Mouse (Mus musculus): Measurements from ENCODE around the gene Col5a1.

The Col5a1 gene

DNA sequence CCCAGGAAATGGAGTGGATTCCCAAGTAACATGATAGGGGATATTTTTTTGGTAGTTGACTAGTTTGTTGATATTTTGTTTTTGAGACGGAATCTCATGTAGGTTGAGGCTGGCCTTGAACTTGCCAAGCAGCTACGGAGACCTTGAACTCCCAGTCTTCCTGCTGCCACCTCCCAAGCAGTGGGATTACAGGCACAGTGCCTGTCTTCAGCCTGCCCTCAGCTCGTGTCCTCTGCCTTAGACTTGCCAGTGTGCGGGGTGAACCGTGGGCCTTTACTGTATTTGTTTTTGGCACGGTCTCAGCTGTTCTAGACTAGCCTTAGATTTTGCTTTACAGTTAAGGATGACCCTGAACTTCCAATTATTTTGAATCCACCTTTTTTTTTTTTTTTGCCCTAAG lies 37.5 kb downstream of the Col5a1 start:
- no peak for DNase-seq

DNA sequence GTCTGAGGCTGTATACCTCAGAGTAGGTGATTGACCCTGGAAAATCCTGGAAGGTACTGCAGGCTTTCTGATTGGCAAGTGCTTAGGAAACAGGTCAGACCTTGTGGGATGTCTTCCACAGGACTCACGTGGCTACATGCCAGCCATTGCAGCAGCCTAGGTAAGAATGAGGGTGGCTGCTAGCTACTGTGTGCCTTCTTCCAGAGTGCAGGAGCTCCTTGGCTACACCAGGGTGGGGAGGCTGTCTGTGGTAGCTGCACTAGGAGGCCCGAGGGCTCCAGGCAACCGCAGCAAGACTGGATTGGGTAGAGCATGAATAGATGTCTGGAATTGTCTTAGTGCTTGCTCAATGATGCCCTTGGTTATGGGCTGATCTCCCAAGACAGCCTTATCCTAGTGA lies 38.2 kb downstream of the Col5a1 start:
- no peak for DNase-seq

DNA sequence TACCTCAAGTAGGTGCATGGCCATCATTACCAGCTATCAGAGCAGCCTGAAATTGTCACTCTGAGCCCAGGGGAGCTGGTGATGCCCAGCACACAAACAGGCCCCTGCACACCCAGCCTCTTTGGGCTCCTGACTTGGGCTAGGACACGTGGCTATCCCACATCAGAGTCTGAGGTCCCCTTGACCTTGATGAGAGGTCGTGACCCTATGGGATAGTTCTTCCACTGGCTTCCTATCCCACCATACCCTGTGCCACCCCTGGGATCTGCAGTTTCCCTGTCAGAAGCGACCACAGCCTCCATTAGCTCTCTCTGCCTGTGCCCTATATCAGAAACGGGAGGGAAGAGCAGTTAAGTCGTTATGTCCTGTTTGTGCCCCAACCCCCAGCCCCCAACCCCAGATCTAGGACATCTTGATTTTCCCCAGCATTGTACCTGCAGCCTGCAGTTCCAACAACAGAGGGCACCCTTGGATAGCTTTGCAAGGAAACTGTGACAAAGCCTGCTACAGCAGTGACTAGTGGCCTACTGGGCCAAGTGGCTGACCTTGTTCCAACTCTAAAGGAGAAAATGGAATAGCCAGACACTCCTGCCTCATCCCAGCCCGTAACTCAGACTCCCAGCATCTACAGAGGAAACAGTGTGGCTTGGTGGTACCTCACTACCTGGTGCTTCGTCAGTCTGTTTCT lies 40.4 kb downstream of the Col5a1 start:
- DNase-seq = peak; percentile 77 to 80

DNA sequence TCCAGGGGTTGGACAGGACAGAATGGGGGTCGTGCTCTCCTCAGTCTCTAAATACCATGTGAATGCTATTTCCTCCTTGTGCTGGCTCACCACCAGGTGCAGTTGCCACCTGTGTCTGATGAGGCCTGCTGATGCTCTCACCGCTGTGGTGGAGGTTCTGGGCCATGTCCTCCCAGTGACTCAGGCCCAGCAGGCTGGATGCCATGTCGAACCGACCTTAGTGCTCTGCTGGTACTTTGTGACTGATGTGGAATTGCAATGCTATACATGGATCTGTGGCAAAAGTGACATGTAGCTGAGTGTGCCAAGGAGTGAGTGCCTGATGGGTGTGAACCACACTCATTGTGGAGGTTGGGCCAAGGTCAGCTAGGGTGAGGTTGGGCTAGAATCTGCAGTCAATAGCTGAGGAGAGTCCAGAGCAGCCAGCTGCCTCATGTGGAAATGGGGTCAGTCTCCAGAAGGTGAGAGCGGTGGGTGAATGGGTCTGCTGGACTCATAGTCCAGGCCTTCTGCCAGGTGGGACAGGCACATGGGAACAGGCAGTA lies 44.3 kb downstream of the Col5a1 start:
- no peak for DNase-seq

DNA sequence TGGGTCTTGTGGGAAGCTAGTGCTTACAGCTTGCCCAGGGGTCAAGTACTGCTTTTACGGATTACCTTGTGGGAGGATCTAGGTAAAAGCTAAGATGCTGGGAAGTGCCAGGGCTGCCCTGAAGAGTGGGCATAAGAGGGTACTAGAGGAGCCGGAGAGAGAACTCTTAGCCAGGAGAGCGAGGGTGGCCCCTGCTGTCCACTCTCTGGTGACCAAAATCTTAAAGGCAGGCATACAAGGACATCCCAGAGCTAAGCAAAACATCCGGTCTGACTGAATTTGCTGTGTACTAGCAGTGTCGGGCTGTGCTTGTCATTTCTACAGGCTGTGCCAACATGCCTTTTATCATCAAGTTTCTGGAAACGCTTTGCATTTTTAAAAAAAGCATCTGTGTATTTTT lies 44.9 kb downstream of the Col5a1 start:
- no peak for DNase-seq

DNA sequence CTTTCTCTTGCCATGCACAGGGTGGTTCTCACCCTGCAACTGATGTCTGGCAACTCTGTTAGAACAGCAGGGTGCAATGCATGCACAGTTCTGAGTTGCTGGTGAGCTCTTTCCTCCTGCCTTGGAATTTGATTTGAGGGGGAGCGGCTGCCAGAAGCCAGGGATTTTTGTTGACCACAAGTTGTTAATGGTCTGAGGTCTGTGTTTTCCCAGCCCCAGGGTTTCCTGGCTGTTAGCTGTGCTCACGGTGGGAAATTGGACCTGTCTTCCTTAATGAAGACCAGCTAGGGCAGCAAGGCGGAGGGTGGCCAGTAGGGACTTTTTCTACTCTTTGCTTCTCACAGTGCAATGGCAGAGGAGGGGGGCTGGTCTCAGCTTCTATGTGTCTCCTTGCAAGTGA lies 45.7 kb downstream of the Col5a1 start:
- peak; percentile 55 to 69 for DNase-seq

DNA sequence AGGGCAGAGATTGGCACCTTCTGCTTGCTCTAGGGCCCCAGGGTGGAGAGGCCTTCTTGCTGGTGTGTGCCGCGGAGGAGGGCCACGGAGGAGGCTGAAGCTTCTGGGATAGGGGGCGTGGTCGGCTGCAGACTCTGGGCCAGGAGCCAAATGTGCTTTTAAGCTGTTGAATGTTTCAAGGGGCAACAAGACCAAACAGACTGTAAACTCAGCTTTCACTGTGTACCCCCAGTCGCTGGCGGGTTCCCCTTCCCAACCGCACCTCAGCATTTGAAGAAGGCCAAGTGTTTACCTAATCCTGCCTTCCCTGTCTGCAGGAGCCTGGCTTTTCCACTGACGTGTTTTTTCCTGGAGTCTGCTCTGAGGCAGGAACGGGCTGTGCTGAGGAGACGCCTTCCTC lies 48.0 kb downstream of the Col5a1 start:
- peak; percentile 86 to 90 for DNase-seq

DNA sequence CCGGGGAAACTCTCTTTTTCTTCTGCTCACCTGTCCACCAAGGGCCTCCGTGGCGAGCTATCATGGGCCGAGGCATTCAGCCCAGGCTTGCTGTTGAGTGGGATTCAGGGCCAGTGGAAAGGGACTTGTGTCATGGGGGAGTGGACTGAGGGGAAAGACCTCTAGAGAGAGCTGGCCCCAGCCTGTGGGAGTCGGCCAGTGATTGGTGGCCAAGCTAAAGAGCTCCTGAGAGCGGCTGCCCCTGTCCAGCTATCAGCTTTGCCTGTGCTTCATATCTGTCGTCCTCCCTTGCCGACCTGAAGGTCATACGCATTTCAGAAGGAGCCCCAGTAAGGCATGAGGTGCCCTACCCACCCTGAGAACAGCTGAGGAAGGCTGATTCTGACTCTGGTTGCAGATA lies 48.6 kb downstream of the Col5a1 start:
- DNase-seq = peak in 1 of 2 experiments; percentile 28

DNA sequence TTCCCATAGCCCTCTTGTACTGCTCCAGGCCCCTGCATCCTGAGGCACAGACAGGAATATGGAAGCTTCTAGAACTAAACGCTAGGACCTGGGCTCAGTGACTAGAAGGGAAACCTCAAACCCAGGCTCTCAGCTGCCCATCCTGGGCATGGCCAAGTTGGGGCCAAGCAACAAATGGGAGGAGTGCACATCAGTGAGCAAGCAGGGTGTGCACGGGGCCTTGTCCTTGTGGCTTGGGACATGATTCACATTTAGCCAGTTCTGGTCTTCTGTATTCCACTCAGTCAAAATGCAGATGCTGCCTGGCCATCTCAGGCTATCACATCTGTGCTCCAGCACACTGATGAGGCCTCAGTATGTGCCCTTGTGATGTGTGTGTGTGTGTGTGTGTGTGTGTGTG lies 49.2 kb downstream of the Col5a1 start:
- DNase-seq = no peak

DNA sequence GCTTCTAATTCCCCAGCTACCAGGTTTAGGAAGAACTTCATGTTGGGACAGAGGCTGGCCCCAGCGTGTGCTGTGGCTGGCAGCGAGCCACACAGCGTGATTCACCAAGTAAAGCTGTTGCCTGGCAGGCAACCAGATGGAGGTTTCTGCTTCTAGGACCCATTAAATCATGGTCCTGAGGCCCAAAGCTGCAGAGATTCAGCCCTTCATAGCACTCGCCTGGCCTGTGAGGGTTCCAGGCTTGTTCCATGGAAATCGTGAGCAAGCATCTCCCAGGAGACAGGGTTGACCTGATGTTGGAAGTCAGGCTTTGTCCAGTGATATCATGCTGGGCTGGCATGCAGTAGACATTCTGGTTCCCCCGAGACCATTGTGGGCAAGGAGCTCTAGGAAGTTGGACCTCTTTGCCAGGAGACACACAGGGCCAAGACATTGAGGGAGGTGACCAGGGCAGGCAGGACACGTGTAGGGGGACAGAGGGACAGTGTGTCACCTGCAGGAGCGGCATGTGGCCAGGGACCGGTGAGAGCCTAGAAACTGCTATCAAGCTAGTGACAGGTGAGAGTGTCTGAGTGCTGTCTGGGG lies 50.5 kb downstream of the Col5a1 start:
- DNase-seq = peak; percentile 68 to 76

DNA sequence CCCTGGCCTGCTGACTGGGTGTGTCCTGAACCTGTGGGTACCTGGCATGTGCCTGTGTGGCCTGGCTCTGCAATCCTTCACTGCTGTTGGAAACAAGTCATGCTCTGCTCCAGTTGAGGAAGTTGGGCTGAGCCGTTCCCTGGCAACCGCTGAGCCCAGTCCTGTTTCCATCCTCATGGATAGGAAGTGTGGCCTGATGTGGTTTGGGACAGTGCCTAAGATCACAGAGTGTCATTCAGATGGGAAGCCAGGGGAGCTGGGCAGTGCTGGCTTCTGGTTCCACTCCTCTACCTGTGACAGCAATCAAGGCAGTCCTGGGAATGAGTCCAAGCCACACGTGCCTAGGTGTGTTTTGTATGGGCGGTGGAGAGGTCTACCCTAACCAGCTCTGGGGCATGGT lies 53.2 kb downstream of the Col5a1 start:
- DNase-seq = peak in 1 of 2 experiments; percentile 20

DNA sequence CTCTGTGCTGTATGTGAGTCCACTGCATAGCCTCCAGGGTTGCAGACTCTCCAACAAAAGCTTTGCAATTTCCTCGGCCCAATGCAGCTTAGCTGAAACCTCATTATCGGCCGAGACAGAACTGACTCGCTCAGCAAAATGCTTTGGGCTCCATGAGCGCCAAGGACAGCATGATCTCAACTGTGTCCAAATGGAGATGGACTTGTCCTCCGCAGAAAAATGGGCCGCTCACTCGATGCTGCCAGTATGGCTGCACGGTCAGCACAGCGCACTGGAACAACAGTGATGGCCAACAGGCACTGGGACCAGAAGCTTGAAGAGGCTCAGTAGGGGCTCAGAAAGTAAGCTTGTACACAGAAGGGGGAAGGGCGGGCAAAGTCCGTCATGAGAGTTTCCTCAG lies 53.9 kb downstream of the Col5a1 start:
- no peak for DNase-seq

DNA sequence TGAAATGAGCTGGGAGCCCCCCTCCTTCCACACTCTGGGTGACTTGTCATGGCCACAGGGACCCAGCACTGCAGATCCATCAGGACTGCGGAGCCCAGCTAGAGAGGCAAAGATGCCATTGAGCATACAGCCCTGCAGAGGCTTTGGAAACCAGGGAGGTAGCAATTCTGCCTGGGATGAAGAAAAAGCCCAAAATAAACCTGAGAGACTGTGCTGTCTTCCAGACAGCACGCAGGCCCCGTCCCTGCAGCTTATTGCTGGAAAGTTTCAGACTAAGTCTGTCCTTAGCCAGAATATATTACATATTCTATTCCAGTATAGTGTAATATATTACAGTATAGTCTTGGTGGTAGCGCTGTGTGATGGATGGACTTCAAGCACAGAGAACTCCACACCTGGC lies 61.0 kb downstream of the Col5a1 start:
- DNase-seq = no peak

DNA sequence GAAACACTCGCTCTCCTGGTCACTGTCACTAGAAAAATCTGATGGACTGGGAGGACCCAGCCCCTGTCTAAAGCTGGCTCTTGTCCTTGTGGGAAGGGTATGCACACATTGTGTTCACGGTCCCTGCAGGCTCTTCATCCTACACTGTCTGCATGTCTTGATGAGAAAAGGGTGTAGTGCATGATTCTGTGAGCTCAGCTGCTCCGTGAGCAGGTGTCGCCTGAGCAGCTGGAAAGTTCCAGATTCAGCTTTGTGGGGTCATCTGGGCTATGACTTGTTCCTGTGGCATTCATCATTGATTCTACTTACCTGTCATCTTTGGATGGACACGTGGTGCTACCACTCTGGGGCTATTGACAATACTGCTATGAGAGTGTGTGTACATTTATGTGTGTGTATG lies 61.7 kb downstream of the Col5a1 start:
- no peak for DNase-seq

DNA sequence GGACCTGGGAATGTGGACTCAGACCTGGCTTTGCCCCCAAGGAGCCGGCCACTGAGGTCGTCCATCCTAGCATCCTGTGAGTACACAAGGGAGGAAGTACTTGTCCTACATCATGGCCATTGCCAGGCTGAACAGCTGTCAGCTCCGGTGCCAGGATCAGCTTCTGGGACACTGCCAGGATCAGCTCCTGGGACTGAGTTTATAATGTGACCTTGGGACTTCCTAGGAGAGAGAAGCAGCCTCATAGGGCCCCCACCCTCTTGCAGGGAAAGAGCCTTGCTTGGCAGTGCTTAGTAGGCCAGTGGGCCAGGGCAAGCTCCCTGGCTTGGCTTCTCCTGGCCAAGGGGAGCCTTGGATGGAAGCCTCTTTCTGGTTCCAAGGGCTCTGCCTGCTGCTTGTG lies 67.6 kb downstream of the Col5a1 start:
- peak; percentile 23 to 42 for DNase-seq

DNA sequence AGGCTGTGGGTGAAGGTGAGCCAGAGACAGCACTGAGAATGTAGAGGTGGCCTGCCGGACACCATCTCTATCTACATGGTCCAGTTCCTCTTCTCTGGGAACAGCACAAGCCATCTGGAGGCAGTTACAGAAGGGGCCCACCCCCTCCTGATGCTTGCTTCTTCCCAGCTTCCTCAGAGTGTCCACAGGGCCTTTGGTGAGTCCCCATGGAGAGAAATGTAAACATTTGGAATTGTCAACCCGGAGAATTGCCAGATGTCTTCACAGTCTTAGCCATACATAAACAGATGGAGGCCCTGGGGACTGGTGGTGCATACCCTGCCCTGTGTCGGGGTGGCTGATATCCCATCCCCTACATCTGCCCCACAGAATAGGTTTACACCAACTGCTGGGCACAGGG lies 68.7 kb downstream of the Col5a1 start:
- no peak for DNase-seq

DNA sequence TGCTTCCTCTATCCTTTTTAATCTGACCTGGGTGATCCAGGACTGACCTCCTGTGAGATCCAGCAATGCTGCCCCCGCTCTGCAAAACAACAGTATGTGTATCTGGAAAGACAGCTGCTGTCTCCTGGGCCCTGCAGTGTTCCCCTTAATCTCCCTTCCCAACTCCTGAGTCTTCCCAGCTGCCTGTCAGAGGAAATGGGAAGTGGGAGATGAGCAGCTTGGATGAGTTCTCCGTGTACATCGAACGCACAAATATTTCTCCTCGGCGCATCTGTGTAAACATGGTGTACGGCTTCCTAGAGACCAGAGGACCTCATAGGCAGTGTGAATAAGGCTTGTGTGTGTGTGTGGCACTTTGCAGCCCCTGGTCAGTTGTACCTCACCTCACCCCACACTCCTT lies 70.5 kb downstream of the Col5a1 start:
- peak; percentile 35 to 54 for DNase-seq

DNA sequence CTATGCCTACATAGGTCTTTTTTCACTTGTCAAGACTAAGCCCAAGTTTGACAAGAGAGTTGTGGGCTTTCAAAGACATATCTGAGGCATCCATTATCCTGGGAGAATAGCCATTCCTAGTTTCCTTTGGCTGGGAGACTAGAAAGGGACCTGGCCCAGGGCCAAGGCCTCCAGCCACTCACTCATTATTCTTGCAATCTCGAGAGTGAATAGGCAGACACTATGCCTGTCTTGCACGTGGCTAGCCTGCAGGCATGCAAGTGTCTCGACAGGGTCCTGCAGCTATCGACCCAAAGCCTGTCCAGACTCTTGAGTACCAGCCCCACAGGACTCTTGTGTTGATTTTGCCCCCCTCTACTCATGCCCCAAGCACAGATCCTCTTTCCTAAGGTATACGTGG lies 71.0 kb downstream of the Col5a1 start:
- peak; percentile 70 to 76 for DNase-seq

DNA sequence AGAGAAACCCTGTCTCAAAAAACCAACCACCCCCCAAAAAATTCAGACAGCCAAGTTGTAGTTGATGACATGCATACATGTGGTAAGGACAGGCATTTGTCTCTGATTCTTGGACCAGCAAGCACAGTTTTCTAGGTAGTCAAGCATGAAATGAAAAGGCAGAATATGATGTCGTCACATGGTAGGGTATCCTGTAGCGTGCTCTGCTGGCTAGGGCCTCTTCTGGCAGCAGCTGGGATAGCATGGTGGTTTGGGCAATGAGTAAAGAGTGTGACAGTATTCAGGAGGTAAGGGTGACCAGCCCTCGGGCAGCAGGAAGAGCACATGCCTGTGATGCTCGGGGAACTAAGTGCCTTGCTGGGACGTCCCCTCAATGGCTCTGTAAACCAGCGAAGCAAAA lies 73.0 kb downstream of the Col5a1 start:
- no peak for DNase-seq

DNA sequence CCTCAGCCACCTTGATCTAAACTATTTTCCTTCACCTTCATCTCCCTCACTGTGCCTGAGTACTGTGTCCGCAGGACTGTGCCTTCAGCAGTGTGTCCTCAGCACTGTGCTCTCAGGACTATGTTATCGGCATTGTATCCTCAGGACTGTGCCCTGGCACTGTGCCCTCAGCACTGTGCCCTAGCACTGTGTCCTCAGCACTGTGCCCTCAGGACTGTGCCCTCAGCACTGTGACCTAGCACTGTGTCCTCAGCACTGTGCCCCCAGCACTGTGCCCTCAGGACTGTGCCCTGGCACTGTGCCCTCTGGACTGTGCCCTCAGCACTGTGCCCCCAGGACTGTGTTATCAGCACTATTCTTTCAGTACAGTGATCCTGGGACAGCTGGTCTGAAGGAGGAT lies 75.0 kb downstream of the Col5a1 start:
- no peak for DNase-seq

DNA sequence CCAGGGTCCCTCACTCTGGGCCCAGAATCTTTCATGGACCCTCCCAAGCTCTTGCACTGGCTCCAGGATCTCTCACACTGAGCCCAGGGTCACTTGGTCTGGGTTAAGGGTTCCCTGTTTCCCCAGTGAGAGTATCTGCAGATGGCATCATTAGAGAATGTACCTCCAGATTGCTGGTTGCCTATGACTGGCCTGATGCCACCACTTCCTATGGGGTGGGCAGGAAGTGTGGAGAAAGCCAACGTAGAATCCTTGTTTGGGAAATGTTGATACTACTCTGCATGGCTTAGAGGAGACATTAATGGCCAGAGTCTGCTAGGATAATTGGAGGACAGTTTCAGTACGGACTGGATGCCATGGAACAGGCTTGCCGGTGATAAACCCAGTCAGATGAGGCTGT lies 76.2 kb downstream of the Col5a1 start:
- DNase-seq = no peak

DNA sequence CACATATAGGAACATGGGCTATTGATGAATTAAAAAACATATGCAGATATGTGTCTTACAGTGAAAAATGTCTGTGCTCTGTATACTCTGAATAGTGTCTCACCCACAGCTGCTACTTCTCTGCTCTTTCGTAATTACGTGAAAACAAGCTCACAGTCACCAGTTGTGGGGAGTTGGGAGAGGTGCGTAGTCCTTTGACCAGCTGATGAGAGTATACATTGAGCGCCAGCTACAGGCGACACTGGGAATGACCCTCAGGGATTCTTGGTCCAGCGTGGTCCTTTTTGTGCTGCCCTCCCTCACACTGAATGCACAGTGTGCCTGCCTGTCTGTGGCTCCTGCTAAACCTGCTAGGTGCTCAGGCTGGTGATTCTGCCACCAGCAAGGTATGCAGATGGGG lies 82.9 kb downstream of the Col5a1 start:
- DNase-seq = peak; percentile 73 to 78

DNA sequence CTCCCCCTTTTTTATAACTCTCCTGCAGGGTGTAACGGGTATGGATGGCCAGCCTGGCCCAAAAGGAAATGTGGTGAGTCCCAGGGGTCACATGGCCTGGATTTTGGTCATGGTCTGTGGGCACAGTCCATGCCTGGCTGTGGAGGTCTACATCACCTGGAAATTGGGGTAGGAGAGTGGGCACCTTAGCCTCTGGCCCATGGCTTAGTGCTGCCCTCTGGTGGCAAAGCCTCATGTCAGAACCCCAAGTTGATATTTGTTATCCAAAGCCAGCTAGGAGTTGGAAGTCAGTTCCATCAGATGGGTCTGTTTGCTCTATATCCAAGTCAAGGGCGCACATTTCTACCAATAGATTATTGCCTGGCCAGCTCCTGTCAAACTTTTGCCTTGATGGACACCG lies 87.6 kb downstream of the Col5a1 start:
- DNase-seq = peak; percentile 86 to 87

DNA sequence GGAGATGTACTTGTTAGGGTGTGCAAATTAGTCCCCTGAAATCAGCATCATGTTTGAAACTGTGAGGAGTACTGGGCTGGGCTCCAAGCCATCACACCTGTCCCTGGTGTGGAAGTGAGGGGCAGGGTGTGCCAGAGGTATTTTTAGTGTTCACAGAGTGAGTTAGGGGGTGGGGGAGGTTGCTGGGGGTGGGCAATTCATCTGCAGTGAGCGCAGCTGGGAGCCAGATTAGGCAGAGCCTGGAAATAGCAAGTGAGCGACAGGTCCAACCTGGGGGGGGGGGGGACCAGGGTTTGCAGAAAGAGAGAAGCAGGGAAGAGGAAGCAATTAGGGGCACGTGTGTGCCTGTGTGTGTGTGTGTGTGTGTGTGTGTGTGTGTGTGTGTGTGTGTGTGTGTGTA lies 89.6 kb downstream of the Col5a1 start:
- DNase-seq = no peak

DNA sequence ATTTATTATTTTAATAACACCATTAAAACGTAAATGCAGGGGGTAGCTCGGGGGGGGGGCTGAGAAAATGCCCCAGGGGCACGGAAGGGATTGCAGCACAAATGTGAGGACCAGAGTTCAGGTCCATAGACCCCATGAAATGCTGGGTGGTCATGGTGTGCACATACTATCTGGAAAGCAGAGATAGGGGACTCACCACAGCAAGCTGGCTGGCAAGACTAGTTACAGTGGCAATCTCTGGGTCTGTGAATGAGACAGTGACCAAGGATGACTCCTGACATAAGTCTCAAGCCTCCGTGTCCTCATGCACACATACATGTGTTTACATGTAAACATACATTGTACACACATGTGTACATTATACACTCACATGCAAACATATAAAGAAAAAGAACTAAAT lies 90.3 kb downstream of the Col5a1 start:
- DNase-seq = no peak

Measured in kidney, postnatal 4 days (tissue).